Mouse (Mus musculus): ENCODE results near the gene Selenom. TPM values are rescaled to one million over a fixed set of nuclear protein-coding genes. Genes with fewer than 3 reads are reported as not detected.

Gene Selenom
- total RNA-seq, 1 experiment: 43.8 TPM

DNA sequence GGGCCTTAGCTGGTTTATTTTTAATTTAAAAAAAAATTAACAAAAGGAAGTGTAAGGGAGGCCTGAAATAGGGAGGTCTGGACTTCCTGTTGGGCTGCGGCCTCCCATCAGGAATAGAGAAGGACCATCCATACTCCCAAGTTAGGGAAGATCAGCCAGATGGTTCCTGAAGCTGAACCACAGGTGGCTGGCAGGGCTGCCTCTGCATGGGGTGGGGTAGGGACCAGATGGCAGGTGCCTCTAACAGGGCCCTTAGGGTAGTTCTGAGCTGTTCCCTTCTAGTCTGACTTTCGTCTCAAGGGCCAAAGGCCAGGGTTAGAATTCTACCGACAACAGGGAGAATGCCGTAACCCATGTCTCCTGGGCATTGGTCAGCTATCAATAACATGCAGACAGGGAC lies 1.2 kb downstream of the Selenom start:
- no peak for DNase-seq (ENCODE audit: low read depth, low spot score)
- H3K36me3 ChIP-seq (ENCODE audit: control insufficient read depth, insufficient read depth, low read length, poor library complexity, severe bottlenecking): peaks cover 3% of the 10 kb centered on the region; the same call in 1 of the 2 replicates
- H3K4me3 ChIP-seq (ENCODE audit: insufficient read depth in 1 of 2, low read depth in 1 of 2, low read length in 2 of 2, poor library complexity in 1 of 2, severe bottlenecking in 1 of 2): no peak overlapping the region
- no peak overlapping the region for H3K27ac ChIP-seq (ENCODE audit: insufficient read depth, low read depth, low read length, poor library complexity, severe bottlenecking)
- no peak overlapping the region for H3K9ac ChIP-seq (ENCODE audit: insufficient read depth, low read depth, low read length, poor library complexity, severe bottlenecking)
- in situ Hi-C loops (cut with MboI; ENCODE audit: low sequenced_read_pairs in 2 of 2, unreplicated experiment in 2 of 2): no loop called here
- H3K9me3 ChIP-seq (ENCODE audit: control insufficient read depth, insufficient read depth, low read depth, low read length): no peaks in the 10 kb centered on the region
- no peak for TF ChIP-seq CHD2 (IDR thresholded peaks at IDR 0.05; ENCODE audit: low read depth, low read length)
- no peak for TF ChIP-seq ZC3H11A (IDR thresholded peaks at IDR 0.05; ENCODE audit: borderline replicate concordance, low read depth, low read length)
- no peak for TF ChIP-seq ZNF384 (IDR thresholded peaks at IDR 0.05; ENCODE audit: low read depth, low read length)
- no peak for TF ChIP-seq MAFK (IDR thresholded peaks at IDR 0.05; ENCODE audit: insufficient read depth, low read depth, low read length)
- no peak for TF ChIP-seq HCFC1 (IDR thresholded peaks at IDR 0.05; ENCODE audit: borderline replicate concordance, insufficient read depth, low read length)
- peaks cover 3 to 16% of the 10 kb centered on the region in 2 experiments for H3K4me1 ChIP-seq (ENCODE audit: control insufficient read depth in 2 of 2, insufficient read depth in 2 of 2, low read length in 2 of 2, poor library complexity in 1 of 2)

DNA sequence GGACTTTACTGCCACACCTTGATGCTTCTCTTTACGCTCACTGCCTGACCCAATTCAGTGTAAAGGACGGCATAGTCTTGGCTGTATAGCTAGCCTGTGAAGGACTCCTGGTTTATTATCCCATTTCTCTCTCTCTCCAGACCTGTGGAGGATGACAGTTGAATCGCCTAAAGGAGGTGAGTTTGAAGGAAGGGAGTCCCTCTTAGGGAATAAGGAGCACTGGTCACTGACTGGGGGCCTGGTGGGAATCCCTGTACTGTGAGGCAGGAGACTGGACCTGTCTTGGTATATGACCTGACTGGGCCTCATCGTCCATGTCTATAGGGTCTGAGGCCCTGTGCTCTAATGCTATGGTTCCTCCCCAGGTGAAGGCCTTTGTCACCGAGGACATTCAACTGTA lies 1.6 kb downstream of the Selenom start:
- no peak for DNase-seq (ENCODE audit: low read depth, low spot score)
- in situ Hi-C loops (cut with MboI; ENCODE audit: low sequenced_read_pairs in 2 of 2, unreplicated experiment in 2 of 2): no loop called here
- Histone ChIP-seq H3K27ac (ENCODE audit: insufficient read depth, low read depth, low read length, poor library complexity, severe bottlenecking) (no peak overlapping the region), H3K9ac (ENCODE audit: insufficient read depth, low read depth, low read length, poor library complexity, severe bottlenecking) (no peak overlapping the region), H3K36me3 (ENCODE audit: control insufficient read depth, insufficient read depth, low read length, poor library complexity, severe bottlenecking) (peaks cover 3% of the 10 kb centered on the region; the same call in 1 of the 2 replicates), H3K4me3 (ENCODE audit: insufficient read depth in 1 of 2, low read depth in 1 of 2, low read length in 2 of 2, poor library complexity in 1 of 2, severe bottlenecking in 1 of 2) (no peak overlapping the region), H3K4me1 (ENCODE audit: control insufficient read depth in 2 of 2, insufficient read depth in 2 of 2, low read length in 2 of 2, poor library complexity in 1 of 2) (peaks cover 3 to 19% of the 10 kb centered on the region in 2 experiments), H3K9me3 (ENCODE audit: control insufficient read depth, insufficient read depth, low read depth, low read length) (no peaks in the 10 kb centered on the region)
- TF ChIP-seq ZNF384 (IDR thresholded peaks at IDR 0.05; ENCODE audit: low read depth, low read length) (no peak), ZC3H11A (IDR thresholded peaks at IDR 0.05; ENCODE audit: borderline replicate concordance, low read depth, low read length) (no peak), HCFC1 (IDR thresholded peaks at IDR 0.05; ENCODE audit: borderline replicate concordance, insufficient read depth, low read length) (no peak), MAFK (IDR thresholded peaks at IDR 0.05; ENCODE audit: insufficient read depth, low read depth, low read length) (no peak), CHD2 (IDR thresholded peaks at IDR 0.05; ENCODE audit: low read depth, low read length) (no peak)

- Histone ChIP-seq H3K9ac (ENCODE audit: insufficient read depth, low read depth, low read length, poor library complexity, severe bottlenecking) (peak overlapping the region; percentile 12; the same call in 1 of the 2 replicates), H3K36me3 (ENCODE audit: control insufficient read depth, insufficient read depth, low read length, poor library complexity, severe bottlenecking) (peaks cover 6% of the 10 kb centered on the region; the same call in 1 of the 2 replicates), H3K4me3 (ENCODE audit: insufficient read depth in 1 of 2, low read depth in 1 of 2, low read length in 2 of 2, poor library complexity in 1 of 2, severe bottlenecking in 1 of 2) (peak overlapping the region; percentile 40 to 60), H3K27ac (ENCODE audit: insufficient read depth, low read depth, low read length, poor library complexity, severe bottlenecking) (no peak overlapping the region), H3K4me1 (ENCODE audit: control insufficient read depth in 2 of 2, insufficient read depth in 2 of 2, low read length in 2 of 2, poor library complexity in 1 of 2) (peaks cover 3 to 21% of the 10 kb centered on the region in 2 experiments), H3K9me3 (ENCODE audit: control insufficient read depth, insufficient read depth, low read depth, low read length) (no peaks in the 10 kb centered on the region)
- no peak for TF ChIP-seq ZNF384 (IDR thresholded peaks at IDR 0.05; ENCODE audit: low read depth, low read length)
- no peak for TF ChIP-seq CHD2 (IDR thresholded peaks at IDR 0.05; ENCODE audit: low read depth, low read length)
- TF ChIP-seq MAFK (IDR thresholded peaks at IDR 0.05; ENCODE audit: insufficient read depth, low read depth, low read length): no peak
- no peak for TF ChIP-seq HCFC1 (IDR thresholded peaks at IDR 0.05; ENCODE audit: borderline replicate concordance, insufficient read depth, low read length)
- no peak for TF ChIP-seq ZC3H11A (IDR thresholded peaks at IDR 0.05; ENCODE audit: borderline replicate concordance, low read depth, low read length)
- in situ Hi-C loops (cut with MboI; ENCODE audit: low sequenced_read_pairs in 2 of 2, unreplicated experiment in 2 of 2): no loop called here
- DNase-seq (ENCODE audit: low read depth, low spot score): no peak
Measured at GRCm38 (mm10) chr11:3516859-3517845, 2.7 kb downstream of the Selenom start.

- H3K4me1 ChIP-seq (ENCODE audit: control insufficient read depth in 2 of 2, insufficient read depth in 2 of 2, low read length in 2 of 2, poor library complexity in 1 of 2): peaks cover 3 to 21% of the 10 kb centered on the region in 2 experiments
- H3K27ac ChIP-seq (ENCODE audit: insufficient read depth, low read depth, low read length, poor library complexity, severe bottlenecking): no peak overlapping the region
- in situ Hi-C loops (cut with MboI; ENCODE audit: low sequenced_read_pairs in 2 of 2, unreplicated experiment in 2 of 2): no loop called here
- peaks cover 13% of the 10 kb centered on the region; the same call in 1 of the 2 replicates for H3K36me3 ChIP-seq (ENCODE audit: control insufficient read depth, insufficient read depth, low read length, poor library complexity, severe bottlenecking)
- TF ChIP-seq ZC3H11A (IDR thresholded peaks at IDR 0.05; ENCODE audit: borderline replicate concordance, low read depth, low read length): no peak
- no peak for TF ChIP-seq MAFK (IDR thresholded peaks at IDR 0.05; ENCODE audit: insufficient read depth, low read depth, low read length)
- no peak for TF ChIP-seq CHD2 (IDR thresholded peaks at IDR 0.05; ENCODE audit: low read depth, low read length)
- no peaks in the 10 kb centered on the region for H3K9me3 ChIP-seq (ENCODE audit: control insufficient read depth, insufficient read depth, low read depth, low read length)
- H3K9ac ChIP-seq (ENCODE audit: insufficient read depth, low read depth, low read length, poor library complexity, severe bottlenecking): no peak overlapping the region
- DNase-seq (ENCODE audit: low read depth, low spot score): no peak
- no peak overlapping the region for H3K4me3 ChIP-seq (ENCODE audit: insufficient read depth in 1 of 2, low read depth in 1 of 2, low read length in 2 of 2, poor library complexity in 1 of 2, severe bottlenecking in 1 of 2)
Measured at GRCm38 (mm10) chr11:3517846-3518732, 3.6 kb downstream of the Selenom start.
